Mouse (Mus musculus): ENCODE measurements around the gene Abcg1. TPM values are rescaled to one million over a fixed set of nuclear protein-coding genes. Genes with fewer than 3 reads are reported as not detected.

The Abcg1 gene
- 0.86 and 2.4 TPM in 2 replicates for polyA plus RNA-seq (2011; ENCODE audit: insufficient read length, low read depth, missing spikeins)

DNA sequence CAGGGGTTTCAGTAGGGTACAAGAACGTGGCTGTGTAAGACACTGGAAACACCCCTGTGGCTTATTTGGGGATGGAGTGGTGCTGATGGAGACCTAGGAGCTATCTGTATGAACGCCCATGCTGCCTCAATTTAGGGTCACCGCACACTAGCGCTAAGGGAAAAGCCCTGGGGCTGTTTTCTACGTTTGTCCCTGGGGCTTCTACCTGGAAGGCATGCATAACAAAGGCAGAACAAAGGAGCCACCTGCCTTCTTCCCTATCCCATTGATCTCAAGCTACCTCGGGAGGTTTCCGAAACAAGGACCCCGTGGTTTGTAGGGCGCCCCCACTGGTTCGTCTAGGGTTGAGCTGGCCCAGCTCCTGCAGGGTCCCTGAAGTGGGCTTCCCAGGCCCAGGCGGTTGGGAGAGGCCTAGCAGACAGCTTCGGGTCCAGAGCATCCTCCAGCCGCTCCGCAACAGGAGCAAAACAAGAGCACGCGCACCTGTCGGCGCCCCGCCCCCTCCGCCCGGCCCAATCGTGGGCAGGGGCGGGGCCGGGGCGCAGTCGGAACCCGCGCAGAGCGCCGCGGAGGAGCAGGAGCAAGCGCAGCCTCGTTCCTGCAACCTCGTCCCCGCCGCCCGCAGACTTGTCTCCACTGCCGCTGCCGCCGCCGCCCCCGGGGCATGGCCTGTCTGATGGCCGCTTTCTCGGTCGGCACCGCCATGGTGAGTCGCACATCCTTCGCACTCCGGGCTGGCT, at the start of gene Abcg1:
Gene Abcg1, plus strand, starts transcription at position 525 of the 740 bp plus-strand sequence.
- TF ChIP-seq POLR2A (IDR thresholded peaks at IDR 0.05; ENCODE audit: low read depth, low read length) (no peak), CTCF (IDR thresholded peaks at IDR 0.05; ENCODE audit: borderline replicate concordance, insufficient read depth, low read length) (no peak)
- Histone ChIP-seq H3K4me3 (ENCODE audit: insufficient read depth, low read length) (peak within 1 kb of the TSS; percentile 42), H3K27ac (ENCODE audit: insufficient read depth, low read length) (no peak within 1 kb of the TSS), H3K4me1 (ENCODE audit: control insufficient read depth, insufficient read depth, low read length) (peaks cover 6% of the 10 kb centered on the region; the same call in 1 of the 2 replicates)

DNA sequence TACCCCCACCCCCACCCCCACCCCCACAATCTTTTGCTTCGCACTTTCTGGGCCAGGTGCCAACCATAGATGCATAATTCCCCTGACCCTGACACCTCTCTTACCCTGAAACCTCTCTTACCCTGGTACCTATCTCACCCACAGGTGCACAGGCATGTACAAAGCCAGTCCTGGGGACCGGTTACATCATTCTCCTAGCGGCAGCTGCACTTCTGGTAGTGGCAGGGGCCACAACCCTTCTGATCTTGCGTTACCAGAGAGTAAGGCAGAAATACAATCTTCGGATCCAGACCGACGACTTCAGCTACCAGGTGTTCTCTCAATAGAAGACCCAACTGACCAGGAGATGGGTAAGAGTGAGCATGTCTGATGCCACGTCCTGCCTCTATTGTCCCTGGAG, 49.1 kb upstream of the Abcg1 start:
- TF ChIP-seq POLR2A (IDR thresholded peaks at IDR 0.05; ENCODE audit: low read depth, low read length) (no peak), CTCF (IDR thresholded peaks at IDR 0.05; ENCODE audit: borderline replicate concordance, insufficient read depth, low read length) (no peak)
- Histone ChIP-seq H3K4me1 (ENCODE audit: control insufficient read depth, insufficient read depth, low read length) (no peaks in the 10 kb centered on the region), H3K27ac (ENCODE audit: insufficient read depth, low read length) (no peak overlapping the region), H3K4me3 (ENCODE audit: insufficient read depth, low read length) (no peak overlapping the region)

GRCm38 (mm10) chr17:31011551-31012394, 45.7 kb upstream of the Abcg1 start:
- no peak overlapping the region for H3K27ac ChIP-seq (ENCODE audit: insufficient read depth, low read length)

GRCm38 (mm10) chr17:31018267-31018666, 39.2 kb upstream of the Abcg1 start:
- Histone ChIP-seq H3K27ac (ENCODE audit: insufficient read depth, low read length) (no peak overlapping the region), H3K4me1 (ENCODE audit: control insufficient read depth, insufficient read depth, low read length) (no peaks in the 10 kb centered on the region), H3K4me3 (ENCODE audit: insufficient read depth, low read length) (no peak overlapping the region)
- TF ChIP-seq CTCF (IDR thresholded peaks at IDR 0.05; ENCODE audit: borderline replicate concordance, insufficient read depth, low read length): no peak
- no peak for TF ChIP-seq POLR2A (IDR thresholded peaks at IDR 0.05; ENCODE audit: low read depth, low read length)

More at GRCm38 (mm10) chr17:31011551-31012394, 45.7 kb upstream of the Abcg1 start:
- Histone ChIP-seq H3K4me3 (ENCODE audit: insufficient read depth, low read length) (no peak overlapping the region), H3K4me1 (ENCODE audit: control insufficient read depth, insufficient read depth, low read length) (no peaks in the 10 kb centered on the region)
- TF ChIP-seq CTCF (IDR thresholded peaks at IDR 0.05; ENCODE audit: borderline replicate concordance, insufficient read depth, low read length): peak; percentile 97
- no peak for TF ChIP-seq POLR2A (IDR thresholded peaks at IDR 0.05; ENCODE audit: low read depth, low read length)

GRCm38 (mm10) chr17:31019505-31019904, 38.0 kb upstream of the Abcg1 start:
- Histone ChIP-seq H3K4me1 (ENCODE audit: control insufficient read depth, insufficient read depth, low read length) (no peaks in the 10 kb centered on the region), H3K27ac (ENCODE audit: insufficient read depth, low read length) (no peak overlapping the region), H3K4me3 (ENCODE audit: insufficient read depth, low read length) (no peak overlapping the region)
- peak; percentile 14; the same call in 1 of the 2 replicates for TF ChIP-seq CTCF (IDR thresholded peaks at IDR 0.05; ENCODE audit: borderline replicate concordance, insufficient read depth, low read length)
- TF ChIP-seq POLR2A (IDR thresholded peaks at IDR 0.05; ENCODE audit: low read depth, low read length): no peak

- Histone ChIP-seq H3K27ac (ENCODE audit: insufficient read depth, low read length) (no peak overlapping the region), H3K4me1 (ENCODE audit: control insufficient read depth, insufficient read depth, low read length) (no peaks in the 10 kb centered on the region), H3K4me3 (ENCODE audit: insufficient read depth, low read length) (no peak overlapping the region)
- no peak for TF ChIP-seq POLR2A (IDR thresholded peaks at IDR 0.05; ENCODE audit: low read depth, low read length)
- no peak for TF ChIP-seq CTCF (IDR thresholded peaks at IDR 0.05; ENCODE audit: borderline replicate concordance, insufficient read depth, low read length)
Observed at GRCm38 (mm10) chr17:31020078-31020477, 37.4 kb upstream of the Abcg1 start.

DNA sequence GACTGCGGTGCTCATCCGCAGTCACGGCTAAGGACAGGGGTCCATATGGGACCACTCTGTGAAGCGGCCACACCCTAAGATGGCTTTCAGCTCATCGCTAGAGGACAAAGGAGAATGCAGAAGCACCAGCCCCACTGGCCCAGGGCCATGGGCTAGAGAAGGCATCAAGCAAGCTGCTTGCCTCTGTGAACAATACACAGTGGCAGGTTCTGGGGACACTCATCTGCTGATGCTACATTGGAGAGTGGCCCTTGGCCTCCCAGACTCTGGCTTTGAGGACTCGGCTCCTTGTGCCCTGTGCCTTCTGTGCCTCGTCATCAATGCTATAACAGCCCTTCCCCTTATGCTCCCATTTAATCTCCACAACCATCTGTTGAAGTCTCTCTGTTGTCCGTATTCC, 36.2 kb upstream of the Abcg1 start:
- Histone ChIP-seq H3K4me3 (ENCODE audit: insufficient read depth, low read length) (no peak overlapping the region), H3K27ac (ENCODE audit: insufficient read depth, low read length) (no peak overlapping the region), H3K4me1 (ENCODE audit: control insufficient read depth, insufficient read depth, low read length) (no peaks in the 10 kb centered on the region)
- TF ChIP-seq CTCF (IDR thresholded peaks at IDR 0.05; ENCODE audit: borderline replicate concordance, insufficient read depth, low read length) (no peak), POLR2A (IDR thresholded peaks at IDR 0.05; ENCODE audit: low read depth, low read length) (no peak)

DNA sequence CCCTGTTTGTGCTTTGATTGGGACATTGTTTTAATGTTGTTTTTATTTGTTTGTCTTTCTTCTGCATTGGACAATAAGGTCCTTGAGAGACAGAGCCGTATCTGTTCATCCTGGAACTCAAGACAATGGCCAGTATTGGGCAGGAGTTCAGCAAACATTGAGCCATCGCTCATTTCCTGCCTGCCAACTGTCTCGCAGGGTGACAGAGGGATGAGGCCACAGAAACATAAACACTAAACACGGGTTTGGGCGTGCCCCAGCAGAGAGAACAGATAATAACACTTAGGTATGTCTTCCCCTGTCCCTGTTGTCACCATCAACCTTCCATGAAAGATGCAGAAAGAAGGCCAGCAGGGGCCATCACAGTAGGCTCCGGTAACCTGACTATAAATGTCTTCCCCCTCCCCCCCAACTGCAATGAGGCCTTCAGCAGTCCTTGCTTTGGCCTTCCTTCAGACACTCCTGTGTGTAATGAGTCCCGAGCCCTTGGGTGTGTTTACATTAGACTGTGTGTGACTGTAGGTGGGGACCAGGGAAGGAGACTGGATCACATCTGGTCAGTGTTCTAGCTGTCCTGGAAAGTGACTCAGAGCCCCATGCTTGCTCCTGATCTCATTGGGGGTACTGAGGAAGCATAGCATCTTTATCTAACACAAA, 33.2 kb upstream of the Abcg1 start:
- no peak for TF ChIP-seq POLR2A (IDR thresholded peaks at IDR 0.05; ENCODE audit: low read depth, low read length)
- no peak for TF ChIP-seq CTCF (IDR thresholded peaks at IDR 0.05; ENCODE audit: borderline replicate concordance, insufficient read depth, low read length)
- Histone ChIP-seq H3K4me3 (ENCODE audit: insufficient read depth, low read length) (no peak overlapping the region), H3K27ac (ENCODE audit: insufficient read depth, low read length) (no peak overlapping the region), H3K4me1 (ENCODE audit: control insufficient read depth, insufficient read depth, low read length) (no peaks in the 10 kb centered on the region)

DNA sequence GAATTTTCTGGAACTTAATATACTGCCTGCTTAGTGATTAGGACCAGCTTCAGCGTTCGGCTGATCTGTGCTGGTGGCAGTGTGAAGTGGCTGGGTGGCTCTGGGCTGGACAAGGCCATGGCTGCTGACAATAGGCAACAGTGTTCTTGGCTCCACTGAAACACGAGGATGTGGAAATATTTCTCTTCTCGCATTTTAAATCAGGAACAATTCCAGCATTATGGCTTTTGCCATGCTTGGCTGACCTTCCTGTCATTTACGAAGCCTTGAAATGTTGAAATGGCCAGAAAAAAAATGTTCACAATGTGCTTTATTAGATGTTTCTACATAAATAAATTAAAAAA, 32.7 kb upstream of the Abcg1 start:
- no peak overlapping the region for H3K27ac ChIP-seq (ENCODE audit: insufficient read depth, low read length)
- H3K4me1 ChIP-seq (ENCODE audit: control insufficient read depth, insufficient read depth, low read length): no peaks in the 10 kb centered on the region
- H3K4me3 ChIP-seq (ENCODE audit: insufficient read depth, low read length): no peak overlapping the region
- TF ChIP-seq POLR2A (IDR thresholded peaks at IDR 0.05; ENCODE audit: low read depth, low read length): no peak
- TF ChIP-seq CTCF (IDR thresholded peaks at IDR 0.05; ENCODE audit: borderline replicate concordance, insufficient read depth, low read length): no peak
